Mouse (Mus musculus) lung, postnatal 0 days (tissue): ENCODE measurements around the gene B4galnt2.

Experiments
- CTCF ChIP-seq: IDR thresholded peaks from 2 replicates; pipeline ENCODE4 v1.5.1; 2016; ENCODE audit warnings: antibody characterized with exemption, mild to moderate bottlenecking
- EP300 ChIP-seq: IDR thresholded peaks from 2 replicates; pipeline ENCODE4 v1.6.1; 2016; ENCODE audit warnings: antibody characterized with exemption, mild to moderate bottlenecking, control low read depth

DNA sequence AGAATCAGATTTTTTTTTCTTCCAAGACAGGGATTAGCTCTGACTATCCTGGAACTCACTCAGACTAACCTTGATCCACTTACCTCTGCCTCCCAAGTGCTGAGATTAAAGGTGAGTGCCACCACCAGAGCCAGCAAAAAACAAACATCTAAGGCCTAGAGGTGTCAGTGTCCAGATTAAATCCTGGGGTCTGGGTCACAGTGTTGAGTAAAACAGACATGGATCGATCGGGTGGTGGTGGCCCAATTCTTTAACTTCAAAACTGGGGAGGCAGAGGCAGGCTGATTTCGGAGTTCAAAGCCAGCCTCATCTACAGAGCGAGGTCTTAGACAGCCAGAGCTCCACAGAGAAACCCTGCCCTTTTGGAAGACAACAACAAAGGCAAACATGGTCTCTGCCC is 92.3 kb downstream of the B4galnt2 start:
- TF ChIP-seq CTCF (no peak), EP300 (no peak)
